Mouse (Mus musculus): ENCODE data around the gene Gm21188.
"Not testable (repeated sequence)": the region's sequence is repeated elsewhere in the genome, so short reads cannot be mapped to it uniquely, and the experiment has no call there.

Gm21188 gene

DNA sequence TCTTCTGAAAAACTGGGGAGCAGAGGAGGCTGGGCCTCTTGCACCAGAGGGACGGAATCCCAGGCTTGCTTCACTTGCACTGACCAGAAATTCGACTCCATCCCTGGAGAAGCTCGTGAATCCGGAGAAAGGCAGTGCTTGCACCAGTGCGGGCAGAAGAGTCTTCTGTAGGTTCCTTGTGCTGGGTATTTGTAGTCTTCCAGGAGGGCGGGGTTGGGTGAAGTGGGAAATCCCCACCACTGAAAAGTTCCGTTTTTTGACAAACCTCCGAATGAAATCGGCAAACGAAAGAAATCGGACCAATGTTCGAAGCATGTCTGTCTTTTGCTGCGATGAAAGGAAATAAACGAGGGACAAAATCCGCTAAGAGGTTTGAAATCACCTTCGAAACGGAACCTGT is 25.1 kb downstream of the Gm21188 start, which contains the start of gene Gm36079:
Gm36079 (minus strand) TSS at position 101 of the 400 bp plus-strand sequence.
- DNase-seq (ENCODE audit: low spot score in 2 of 2) = not testable (repeated sequence)

DNA sequence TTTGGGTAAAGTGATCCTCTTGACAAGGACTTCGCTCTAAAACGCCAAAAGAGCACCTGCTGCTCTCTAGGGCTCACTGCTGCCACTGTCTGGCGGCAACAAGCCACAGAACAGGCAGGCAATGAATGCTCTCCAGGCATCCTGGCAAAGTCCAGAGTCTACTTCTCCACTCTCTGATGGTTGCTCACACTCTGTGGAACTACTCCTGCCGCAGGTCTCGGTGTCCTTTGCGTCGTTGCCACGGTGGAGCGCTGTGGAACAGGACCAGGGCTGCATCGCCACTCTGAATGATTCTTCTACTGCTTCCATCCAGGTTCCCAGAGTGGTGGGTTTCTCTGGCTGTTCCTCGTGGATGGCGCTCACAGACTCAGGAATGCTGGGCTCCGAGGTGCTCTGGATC is 25.6 kb downstream of the Gm21188 start:
- DNase-seq (ENCODE audit: low spot score in 2 of 2) = not testable (repeated sequence)

DNA sequence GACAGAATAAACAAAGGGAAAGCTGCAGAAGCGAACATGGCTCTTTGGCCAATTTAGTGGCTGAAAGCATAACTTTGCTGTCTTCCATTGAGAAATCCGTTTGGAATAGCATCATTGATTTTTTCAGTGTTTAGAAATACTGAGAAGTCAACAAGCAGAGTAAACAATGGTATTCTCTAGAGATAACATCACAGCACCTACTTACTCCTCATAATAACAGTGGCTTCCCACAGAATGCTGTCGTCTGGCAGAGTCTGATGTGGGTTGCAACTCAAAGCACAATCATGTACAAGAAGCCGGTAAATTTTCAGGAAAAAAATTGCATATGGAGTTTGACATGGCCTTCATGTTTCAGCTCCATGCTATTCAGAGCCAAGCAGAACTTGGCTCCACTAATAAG is 26.4 kb downstream of the Gm21188 start:
- DNase-seq (ENCODE audit: low spot score in 2 of 2) = peak in 1 of 2 experiments; percentile 8

DNA sequence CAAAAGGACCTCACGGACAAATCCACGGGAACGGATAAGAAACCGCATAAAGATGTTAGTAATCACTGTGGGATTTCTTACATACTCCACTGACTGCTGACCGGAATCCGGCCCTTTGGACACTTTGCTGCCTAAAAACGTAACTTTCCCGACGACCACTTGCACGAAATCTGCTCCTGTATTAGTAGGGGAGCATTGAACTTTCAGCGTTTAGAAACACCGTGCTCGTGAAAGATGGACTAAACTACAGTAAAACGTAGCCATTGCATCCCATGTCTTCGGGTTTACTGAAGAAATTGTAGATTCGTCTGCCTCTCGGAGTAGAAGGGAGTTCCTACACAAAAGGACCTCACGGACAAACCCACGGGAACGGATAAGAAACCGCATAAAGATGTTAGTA is 27.0 kb downstream of the Gm21188 start:
- not testable (repeated sequence) for DNase-seq (ENCODE audit: low spot score in 2 of 2)

DNA sequence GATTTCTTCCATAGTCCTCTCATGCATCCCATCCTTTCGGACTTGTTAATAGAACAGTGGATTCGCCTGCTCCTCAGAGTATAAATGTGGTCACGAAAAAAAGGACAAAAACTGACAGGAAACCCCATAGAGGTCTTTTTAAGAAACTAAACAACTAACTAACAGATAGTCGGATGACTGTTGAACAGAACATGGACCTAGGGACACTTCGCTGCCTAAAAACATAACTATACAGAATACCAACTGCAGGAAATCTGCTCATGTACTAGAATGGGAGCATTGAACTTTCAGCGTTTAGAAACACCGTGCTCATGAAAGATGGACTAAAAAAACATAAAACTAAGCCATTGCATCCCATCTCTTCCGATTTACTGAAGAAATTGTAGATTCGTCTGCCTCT is 27.4 kb downstream of the Gm21188 start:
- not testable (repeated sequence) for DNase-seq (ENCODE audit: low spot score in 2 of 2)

DNA sequence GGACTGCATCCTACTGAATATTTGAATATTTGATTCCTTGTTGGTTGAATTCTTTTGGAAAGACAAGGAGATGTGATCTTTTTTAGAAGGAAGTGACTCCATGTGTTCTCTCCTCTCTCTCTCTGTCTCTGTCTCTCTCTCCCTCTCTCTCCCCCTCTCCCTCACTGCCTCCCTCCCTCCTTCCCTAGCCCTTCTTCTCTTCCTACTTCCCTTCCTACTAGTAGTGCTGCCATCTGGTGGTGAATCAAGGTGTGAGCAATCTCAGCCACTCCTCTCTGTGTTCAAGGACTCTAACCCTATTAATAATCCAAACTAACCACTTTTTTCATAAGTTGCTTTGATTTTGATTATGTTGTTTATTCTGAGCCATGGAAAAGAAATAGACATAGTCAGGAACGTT is 30.5 kb downstream of the Gm21188 start:
- DNase-seq (ENCODE audit: low spot score in 2 of 2) = not testable (repeated sequence)

DNA sequence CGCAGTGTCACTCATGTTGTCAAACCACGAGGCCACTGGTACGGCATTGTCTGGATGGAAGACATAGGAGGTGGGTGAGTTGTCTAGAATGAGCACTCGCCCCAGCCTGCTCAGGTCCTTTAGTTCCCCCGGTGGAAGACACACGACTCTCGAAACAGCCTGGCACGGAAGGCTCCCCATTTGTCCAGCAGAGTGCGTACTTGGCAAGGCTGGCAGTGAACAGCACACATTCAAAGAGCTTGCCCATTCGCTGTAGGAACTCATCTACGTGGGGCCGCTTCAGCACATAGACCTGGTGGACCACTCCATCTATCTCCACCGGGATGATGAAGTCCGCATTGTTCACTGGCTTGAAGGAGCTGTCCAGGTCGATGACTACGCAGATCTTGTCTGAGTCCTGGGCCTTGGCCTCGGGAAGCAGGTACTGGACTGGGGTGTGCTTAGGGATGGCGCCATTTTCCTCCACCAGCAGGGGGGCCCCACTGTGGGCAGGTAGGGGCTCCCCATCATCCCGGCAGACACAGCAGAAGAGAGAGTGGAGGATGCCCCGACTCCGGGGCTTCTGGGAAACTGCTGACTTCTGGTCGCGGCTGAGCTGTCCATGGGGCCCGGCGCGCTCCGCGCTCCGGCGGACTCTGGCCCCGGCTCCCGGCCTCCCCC is 36.5 kb downstream of the Gm21188 start:
- DNase-seq (ENCODE audit: low spot score in 2 of 2) = not testable (repeated sequence)

DNA sequence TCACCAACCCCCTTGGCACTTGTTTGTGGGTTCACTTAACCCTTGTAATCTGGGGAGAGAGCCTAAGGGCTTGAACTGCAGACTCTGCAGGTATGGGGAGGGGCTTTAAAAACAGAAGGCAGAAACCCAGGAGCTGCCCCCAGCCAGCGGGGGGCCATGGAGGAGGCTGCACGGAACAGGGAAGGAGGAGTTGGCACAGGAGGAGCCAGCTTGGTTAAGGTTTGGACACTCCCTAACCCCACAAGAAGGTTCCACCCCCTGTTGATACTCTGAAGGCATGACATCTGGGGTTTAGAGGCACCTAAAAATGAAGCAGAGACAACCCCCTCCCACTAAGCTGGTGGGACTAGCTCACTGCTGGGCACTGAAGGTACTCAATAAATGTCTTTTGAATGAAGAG is 38.0 kb downstream of the Gm21188 start:
- not testable (repeated sequence) for DNase-seq (ENCODE audit: low spot score in 2 of 2)

DNA sequence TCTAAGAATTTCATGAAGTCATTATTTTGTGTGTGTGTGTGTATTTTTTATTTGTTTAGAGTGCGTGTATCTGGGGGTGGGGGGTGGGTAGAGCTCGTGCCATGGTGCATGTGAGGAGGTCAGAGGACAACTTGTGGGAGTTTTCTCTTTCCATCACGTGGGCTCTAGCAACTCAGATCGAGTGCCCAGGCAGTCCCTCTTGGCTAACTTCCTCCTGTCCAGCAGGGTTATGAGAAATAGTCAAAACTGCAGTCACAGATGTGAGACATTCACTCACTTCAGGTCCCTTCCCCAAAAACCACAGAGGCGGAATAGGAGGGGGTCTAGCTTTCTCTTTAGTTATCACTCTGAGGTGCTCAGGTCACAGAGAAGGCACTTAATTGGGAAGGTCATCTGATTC is 38.5 kb downstream of the Gm21188 start:
- DNase-seq (ENCODE audit: low spot score in 2 of 2) = not testable (repeated sequence)

DNA sequence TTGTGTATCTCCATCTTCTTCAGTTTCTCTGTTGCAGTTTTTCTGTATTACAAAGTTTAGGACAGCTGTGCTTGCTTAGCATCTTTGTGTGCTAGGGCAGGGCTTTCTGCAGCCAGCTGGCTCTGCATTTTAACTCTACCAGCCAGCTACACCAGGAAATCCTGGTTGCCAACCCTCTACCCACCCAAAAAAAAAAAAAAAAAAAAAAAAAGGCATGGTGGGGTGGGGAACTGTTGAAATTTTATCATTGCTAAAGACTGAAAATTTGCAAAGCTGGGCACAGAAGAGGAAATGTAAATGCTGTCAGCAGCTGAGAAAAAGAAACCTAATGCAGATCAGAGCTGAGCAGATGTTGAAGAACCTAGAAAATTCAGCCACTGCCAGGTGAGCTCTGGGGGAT is 41.9 kb downstream of the Gm21188 start:
- not testable (repeated sequence) for DNase-seq (ENCODE audit: low spot score in 2 of 2)

DNA sequence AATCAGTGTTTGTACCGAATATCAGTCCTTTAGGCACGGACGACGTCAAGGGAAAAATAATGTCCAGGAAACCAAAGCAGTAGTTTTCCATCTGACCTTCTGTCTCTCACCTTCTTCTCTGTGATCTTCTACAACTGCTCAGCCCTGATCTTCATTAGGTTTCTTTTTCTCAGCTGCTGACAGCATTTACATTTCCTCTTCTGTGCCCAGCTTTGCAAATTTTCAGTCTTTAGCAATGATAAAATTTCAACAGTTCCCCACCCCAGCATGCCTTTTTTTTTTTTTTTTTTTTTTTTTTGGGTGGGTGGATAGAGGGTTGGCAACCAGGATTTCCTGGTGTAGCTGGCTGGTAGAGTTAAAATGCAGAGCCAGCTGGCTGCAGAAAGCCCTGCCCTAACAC is 52.8 kb downstream of the Gm21188 start:
- DNase-seq (ENCODE audit: low spot score in 2 of 2) = not testable (repeated sequence)

DNA sequence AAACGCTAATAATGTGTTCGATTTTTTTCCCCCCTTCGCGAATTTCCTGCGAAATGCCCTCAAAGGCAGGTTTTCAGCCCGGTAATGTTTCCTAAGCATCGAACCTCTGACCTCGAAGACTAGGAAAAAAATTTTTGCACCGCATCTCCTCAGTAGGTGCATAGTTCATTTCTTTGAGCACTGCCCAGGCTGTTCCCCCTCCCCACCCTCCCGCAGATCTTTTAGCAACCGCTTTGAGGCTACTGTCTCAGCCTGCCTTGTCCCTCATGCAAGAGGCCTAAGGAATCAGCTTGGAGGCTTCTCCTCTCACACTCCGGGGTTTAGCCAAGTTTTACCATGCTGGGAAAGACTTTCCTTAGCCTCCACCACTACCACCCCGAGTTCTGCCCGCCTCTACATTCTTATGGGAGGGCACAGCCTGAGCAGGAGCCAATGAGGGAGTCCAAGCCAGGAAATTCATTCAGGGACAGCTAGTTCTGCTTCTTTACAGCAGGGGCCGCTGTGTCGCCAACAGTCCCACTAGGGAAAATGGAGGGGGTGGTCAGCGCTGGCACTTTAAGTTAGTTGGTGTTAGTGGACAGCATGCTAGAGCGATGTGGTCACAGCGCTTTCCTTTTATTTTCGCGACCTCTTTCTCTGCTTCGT is 53.4 kb downstream of the Gm21188 start:
- not testable (repeated sequence) for DNase-seq (ENCODE audit: low spot score in 2 of 2)

DNA sequence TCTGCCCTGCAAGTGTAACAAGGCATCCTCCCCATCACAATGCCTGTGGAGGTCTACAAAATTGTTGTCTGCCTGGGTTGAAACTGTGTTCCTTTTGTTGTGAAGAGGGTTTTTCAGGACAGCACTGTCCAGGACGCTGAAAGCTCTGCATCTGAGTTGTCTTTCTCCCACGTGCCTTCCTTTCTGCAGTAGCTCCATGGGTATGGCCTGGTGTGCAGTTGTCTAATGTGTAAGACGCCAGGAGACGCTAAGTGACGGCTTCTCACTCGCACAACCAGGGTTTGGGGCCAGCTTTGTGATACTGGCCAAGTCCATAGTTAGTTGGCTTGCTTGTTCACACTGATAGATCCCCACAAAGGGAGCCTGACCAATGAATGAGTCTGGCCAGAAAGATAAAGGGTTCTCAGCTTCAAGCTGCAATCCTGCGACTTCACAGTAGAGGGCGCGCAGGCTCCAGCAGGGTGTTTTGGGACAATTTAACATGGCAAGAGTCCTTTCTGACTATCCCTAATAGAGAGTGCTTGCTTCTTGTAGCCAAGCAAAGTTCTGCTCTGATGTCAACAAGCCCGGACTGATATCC is 60.0 kb downstream of the Gm21188 start:
- not testable (repeated sequence) for DNase-seq (ENCODE audit: low spot score in 2 of 2)

DNA sequence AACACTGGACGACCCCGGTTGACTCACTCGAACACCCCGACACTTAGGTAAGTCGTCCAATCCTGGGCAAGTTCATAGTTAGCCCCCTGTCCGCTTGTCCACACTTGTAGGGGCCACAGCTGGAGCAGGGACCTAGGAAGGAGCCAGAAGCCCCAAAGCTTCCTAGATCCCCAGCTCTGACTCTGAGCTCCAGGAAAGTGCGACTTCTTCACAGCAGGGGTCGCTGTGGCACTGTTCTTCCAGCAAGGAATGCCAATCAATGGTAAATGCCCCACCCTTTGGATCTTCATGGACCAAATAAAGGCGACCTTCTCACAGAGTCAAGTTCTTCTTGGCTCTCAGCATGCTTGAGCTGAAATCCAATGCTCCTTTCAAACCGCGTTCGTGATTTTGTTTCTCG is 60.7 kb downstream of the Gm21188 start:
- not testable (repeated sequence) for DNase-seq (ENCODE audit: low spot score in 2 of 2)
